Mouse (Mus musculus): ENCODE data around the gene Hacd3.

The Hacd3 gene

DNA sequence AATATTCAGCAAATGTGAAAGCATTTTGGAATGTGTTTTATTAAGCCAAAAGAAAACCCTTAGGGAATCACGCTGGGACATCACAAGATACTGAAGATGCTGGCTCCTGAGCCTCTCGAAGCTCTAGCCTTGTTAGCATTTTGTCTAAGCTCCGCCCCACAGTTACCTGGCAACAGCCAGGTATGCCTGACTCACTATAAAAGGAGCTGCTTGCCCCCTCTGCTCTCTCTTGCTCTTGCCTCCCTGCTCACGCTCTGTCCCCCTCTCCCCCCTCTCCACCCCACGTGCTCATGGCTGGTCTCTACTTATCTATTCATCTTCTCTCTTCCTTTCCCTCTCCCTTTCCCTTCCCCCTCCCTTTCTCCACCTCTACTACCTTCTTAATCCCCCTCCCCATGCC, 69.4 kb downstream of the Hacd3 start:
- DNase-seq (ENCODE audit: extremely low spot score, low read depth, low spot score) = no peak

DNA sequence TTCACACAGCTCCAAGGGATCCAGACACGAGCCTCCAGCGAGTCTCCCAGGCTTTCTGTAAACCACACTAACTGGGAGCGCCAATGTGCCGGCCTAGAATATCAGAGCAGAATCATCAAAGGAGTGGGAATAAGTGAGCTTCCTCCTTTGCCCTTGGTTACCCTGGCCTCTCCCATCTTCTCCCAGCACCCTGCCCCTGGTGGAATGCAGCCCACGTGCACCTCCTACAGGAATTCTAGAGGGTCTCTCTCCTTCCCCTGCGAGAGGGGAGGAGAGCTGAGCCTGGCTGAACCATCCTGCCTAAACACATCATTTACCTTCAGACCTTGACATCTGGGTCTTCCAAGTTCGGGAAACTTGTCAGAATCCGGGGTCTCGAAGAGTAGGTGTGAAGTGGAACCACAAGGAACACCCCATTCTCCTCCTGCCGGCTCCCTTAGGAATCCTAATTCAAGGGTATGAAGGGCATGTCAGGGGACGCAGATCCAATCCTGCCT, 70.3 kb downstream of the Hacd3 start, which contains the start of gene Slc24a1:
Gene Slc24a1 (minus strand): TSS at position 447 of the 497 bp plus-strand sequence.
- DNase-seq (ENCODE audit: extremely low spot score, low read depth, low spot score) = no peak

DNA sequence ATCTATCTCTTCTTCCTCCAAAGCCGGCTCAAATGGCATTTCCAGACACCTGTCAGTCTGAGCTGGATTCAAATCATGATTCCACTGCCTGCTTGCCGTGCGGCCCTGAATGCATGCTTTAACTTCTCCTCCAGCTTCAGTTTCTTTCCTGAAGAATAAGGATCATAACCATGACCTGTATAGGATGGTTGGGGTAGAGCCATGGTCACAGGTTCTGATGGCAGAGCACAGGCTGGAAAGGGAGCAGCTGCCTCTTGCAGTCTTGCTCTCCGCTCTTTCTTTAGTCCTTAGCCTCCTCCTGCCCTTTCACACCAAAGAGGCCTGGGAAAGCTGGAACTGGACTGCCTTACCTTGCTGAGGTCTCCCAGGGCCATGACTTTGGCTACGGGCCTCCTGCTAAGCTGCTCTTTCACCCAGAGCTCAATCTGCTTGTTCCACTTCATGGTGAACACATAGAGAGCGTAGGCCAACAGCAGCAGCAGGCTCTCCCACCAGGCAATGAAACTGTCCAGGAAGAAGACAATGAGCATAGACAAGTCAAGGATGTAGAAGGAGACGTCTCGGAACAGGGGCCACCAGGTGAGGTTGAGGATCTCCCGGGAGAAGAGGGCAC, 73.9 kb downstream of the Hacd3 start:
- DNase-seq (ENCODE audit: extremely low spot score, low read depth, low spot score) = no peak

DNA sequence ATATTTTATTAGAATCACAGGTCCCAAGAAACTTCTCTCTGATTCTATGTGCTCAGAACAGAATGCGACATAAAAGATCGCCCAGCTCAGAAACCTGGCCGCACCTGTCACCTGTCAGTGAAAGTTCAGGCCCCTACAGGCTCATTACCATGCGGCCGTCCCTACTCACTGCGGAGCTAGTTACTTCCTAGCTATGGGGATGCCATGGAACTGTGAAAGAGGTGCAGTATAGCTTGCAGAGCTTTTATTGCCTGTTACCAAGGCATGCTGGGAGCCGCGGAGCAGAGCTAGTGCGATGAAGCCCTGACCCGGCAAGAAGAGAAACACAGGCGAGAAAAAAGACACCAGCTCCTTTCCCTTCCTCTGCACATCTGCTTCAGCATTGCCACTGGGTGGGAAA, 77.5 kb downstream of the Hacd3 start:
- no peak for DNase-seq (ENCODE audit: extremely low spot score, low read depth, low spot score)

DNA sequence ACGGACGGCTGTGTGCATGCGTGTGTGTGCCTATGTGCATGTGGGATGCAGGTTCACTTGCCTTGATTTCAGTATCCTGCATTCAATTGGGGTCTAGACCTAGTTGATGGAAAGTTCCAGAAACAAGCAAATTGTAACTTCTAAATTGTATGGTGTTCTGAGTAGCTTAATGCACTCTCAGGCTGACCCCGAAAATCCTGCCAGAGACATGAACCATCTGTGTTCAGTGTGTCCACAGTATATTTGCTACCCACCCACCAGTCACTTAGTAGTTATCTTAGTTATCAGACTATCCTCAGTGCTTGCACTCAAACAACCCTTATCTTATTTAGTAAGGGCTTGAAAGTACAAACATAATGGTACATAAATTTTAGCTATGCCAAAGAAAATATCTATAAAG, 79.8 kb downstream of the Hacd3 start:
- DNase-seq (ENCODE audit: extremely low spot score, low read depth, low spot score) = no peak

DNA sequence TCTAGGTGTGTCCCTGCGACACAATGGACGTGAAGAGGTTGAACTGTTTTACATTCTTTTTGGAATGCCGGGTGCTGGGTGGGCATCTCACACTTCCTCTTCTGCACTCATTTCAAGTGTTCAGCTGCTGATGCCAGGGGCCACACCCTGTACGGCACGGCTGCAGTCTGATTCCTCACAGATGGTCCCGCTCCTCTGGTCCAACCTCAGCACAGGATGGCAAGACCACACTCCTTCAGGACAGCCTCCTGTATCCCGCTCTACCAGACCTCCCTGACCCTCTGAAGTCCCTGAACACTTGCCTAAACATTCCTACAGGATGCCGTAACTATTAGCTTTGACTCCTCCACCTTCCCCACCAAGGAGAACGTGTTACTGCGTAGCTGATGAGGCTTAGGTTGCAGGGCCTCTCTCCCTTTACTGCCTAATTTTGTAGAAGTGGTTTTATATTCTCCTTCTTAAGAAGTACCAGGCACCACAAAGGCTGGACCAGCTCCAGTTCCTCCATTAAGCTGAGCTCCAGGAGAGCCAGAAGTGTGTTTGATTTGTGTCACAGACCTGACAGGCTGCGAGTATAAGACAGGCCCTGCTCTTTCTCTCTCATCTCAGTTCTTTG, 80.7 kb downstream of the Hacd3 start:
- no peak for DNase-seq (ENCODE audit: extremely low spot score, low read depth, low spot score)

DNA sequence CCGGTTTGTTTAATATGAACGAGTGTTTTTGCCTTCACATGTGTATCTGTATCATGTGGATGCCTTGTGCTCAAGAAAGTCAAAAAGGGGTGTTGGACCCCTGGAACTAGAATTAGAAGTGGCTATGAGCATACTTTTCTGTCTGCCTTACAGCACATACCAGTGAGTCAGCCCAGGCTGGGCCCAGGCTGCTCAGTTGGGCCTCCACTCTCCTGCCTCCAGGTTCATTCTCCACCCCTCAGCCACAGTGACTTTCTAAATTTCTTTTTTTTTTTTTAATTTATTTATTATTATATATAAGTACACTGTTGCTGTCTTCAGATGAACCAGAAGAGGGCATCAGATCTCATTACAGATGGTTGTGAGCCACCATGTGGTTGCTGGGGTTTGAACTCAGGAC, 81.7 kb downstream of the Hacd3 start:
- no peak for DNase-seq (ENCODE audit: extremely low spot score, low read depth, low spot score)

DNA sequence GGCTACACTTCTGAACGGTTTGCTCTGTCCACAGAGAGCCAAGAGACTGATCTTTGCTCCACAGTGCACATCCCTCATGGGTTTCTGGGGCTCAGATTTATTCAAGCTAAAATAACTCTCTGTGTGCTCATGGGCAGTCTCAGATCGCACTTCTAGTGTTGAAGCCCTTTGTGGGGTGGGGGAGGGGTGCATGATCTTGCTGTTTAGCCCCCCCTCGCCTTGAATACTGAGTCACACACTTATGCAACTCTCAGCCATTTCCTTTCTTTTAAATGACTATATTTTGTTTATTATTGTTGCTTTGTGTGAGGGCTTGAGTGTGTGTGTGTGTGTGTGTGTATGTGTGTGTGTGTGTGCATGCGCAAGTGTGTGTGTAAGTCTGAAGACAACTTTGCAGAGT, 82.2 kb downstream of the Hacd3 start:
- no peak for DNase-seq (ENCODE audit: extremely low spot score, low read depth, low spot score)

DNA sequence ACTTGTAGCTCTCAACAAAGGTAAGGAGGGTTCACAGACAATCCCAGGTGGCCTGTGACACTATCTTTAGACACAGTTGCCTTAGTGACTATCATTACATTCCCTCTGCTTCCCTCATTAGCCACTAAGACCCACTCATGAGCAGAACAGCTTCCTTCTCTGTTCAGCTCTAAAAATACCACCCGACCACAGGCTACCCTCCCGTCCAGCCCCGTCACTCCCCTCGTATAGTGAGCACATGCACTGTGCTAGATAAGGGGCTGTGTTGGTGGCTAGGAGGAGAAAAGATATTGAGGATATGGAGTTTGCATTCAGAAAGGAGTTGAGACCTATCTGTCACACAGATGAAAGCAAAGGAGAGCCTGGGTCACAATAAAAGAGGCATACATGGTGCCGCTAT, 83.0 kb downstream of the Hacd3 start:
- no peak for DNase-seq (ENCODE audit: extremely low spot score, low read depth, low spot score)

DNA sequence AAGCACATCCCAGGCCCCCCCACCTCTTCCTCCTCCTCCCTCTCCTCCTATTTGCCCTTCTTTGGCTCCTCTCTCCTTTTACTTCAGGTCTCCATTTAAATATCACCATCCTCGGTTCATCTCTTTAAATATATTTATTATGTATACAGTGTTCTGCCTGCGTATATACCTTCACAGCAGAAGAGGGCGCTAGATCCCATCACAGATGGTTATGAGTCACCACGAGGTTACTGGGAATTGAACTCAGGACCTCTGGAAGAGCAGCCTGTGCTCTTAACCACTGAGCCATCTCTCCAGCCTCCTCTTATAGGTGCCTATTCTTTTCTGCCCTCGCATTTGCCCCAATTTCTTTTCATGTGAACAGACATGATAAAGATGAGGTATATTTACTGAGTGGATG, 84.0 kb downstream of the Hacd3 start:
- no peak for DNase-seq (ENCODE audit: extremely low spot score, low read depth, low spot score)

Data from hindlimb bud, embryonic 11.5 days (tissue).